In genomic region chr5:143618585-143618984, GRCm38 (mm10) we compare ENCODE assay signal across 14 mouse cellular contexts. TPM values are rescaled to one million over a fixed set of nuclear protein-coding genes. Genes with fewer than 3 reads are reported as not detected.
DNase-seq lines count a peak whose midpoint lies in the region; ATAC-seq and TF ChIP-seq lines count a peak whose summit lies in the region.
"Had no signal": no experiment of that assay in that cellular context is flagged by ENCODE, and none has a peak within 500 bp of the region (broad histone marks: within the 10 kb centered on the region; RNA-seq: fewer than 3 reads in every experiment).

No protein-coding gene starts in this region.

- TF ChIP-seq CTCF in intestine, postnatal 0 days (IDR thresholded peaks at IDR 0.05; ENCODE audit: low read depth), result no peak

- H3K27ac ChIP-seq in heart, embryonic 10.5 days, result peak overlapping the region; percentile 70; the same call in 1 of the 2 replicates
- peak overlapping the region; percentile 32; the same call in 1 of the 2 replicates for H3K27ac ChIP-seq in intestine, embryonic 15.5 days
- no peak overlapping the region for H3K27ac ChIP-seq in intestine, postnatal 0 days (ENCODE audit: low read depth, low read length)
- H3K27ac ChIP-seq in embryonic facial prominence, embryonic 14.5 days (replicated peaks; ENCODE audit: low read depth, low read length), result peak overlapping the region; percentile 42; the same call in 1 of the 2 replicates
- 0 out of 2 replicates have a peak overlapping the region, but pooled peaks have one; percentile 49 for H3K27ac ChIP-seq in liver, embryonic 13.5 days
- H3K27ac ChIP-seq in forebrain, embryonic 12.5 days, result no peak overlapping the region
- H3K27ac ChIP-seq: hindbrain, embryonic 14.5 days; macrophage; midbrain, embryonic 12.5 days had no signal

- 56% methylated on average over 7 of the region's 7 CpGs for WGBS in heart, embryonic 10.5 days
- 32% methylated on average over 7 of the region's 7 CpGs for WGBS in intestine, embryonic 15.5 days
- WGBS in intestine, postnatal 0 days, result 28% methylated on average over 7 of the region's 7 CpGs
- 52% methylated on average over 7 of the region's 7 CpGs for WGBS in embryonic facial prominence, embryonic 14.5 days
- 24% methylated on average over 7 of the region's 7 CpGs for WGBS in liver, embryonic 13.5 days (ENCODE audit: insufficient replicate concordance)
- 70% methylated on average over 7 of the region's 7 CpGs for WGBS in forebrain, embryonic 12.5 days

- H3K4me2 ChIP-seq in intestine, embryonic 15.5 days (replicated peaks), result no peak overlapping the region
- H3K4me2 ChIP-seq in intestine, postnatal 0 days (replicated peaks; ENCODE audit: low read depth), result no peak overlapping the region
- no peak overlapping the region for H3K4me2 ChIP-seq in embryonic facial prominence, embryonic 14.5 days (ENCODE audit: low read depth, low read length)
- H3K4me2 ChIP-seq in liver, embryonic 13.5 days, result peak overlapping the region; percentile 13
- no peak overlapping the region for H3K4me2 ChIP-seq in forebrain, embryonic 12.5 days
- H3K4me2 ChIP-seq: hindbrain, embryonic 14.5 days; midbrain, embryonic 12.5 days; neural tube, embryonic 13.5 days had no signal

- no peaks in the 10 kb centered on the region for H3K27me3 ChIP-seq in heart, embryonic 10.5 days (ENCODE audit: insufficient read depth, poor library complexity, severe bottlenecking)
- H3K27me3 ChIP-seq in intestine, embryonic 15.5 days (replicated peaks), result no peaks in the 10 kb centered on the region
- H3K27me3 ChIP-seq in intestine, postnatal 0 days (replicated peaks; ENCODE audit: control insufficient read depth, insufficient read depth, low read length), result no peaks in the 10 kb centered on the region
- H3K27me3 ChIP-seq in embryonic facial prominence, embryonic 14.5 days (replicated peaks; ENCODE audit: control insufficient read depth, insufficient read depth, low read length), result no peaks in the 10 kb centered on the region
- H3K27me3 ChIP-seq in liver, embryonic 13.5 days, result no peaks in the 10 kb centered on the region
- H3K27me3 ChIP-seq in forebrain, embryonic 12.5 days, result no peaks in the 10 kb centered on the region
- H3K27me3 ChIP-seq: midbrain, embryonic 12.5 days; neural tube, embryonic 13.5 days had no signal

- H3K4me3 ChIP-seq in heart, embryonic 10.5 days, result no peak overlapping the region
- H3K4me3 ChIP-seq in intestine, embryonic 15.5 days (replicated peaks), result no peak overlapping the region
- H3K4me3 ChIP-seq in intestine, postnatal 0 days (ENCODE audit: low read depth, low read length), result no peak overlapping the region
- H3K4me3 ChIP-seq in embryonic facial prominence, embryonic 14.5 days (ENCODE audit: low read depth, low read length), result no peak overlapping the region
- no peak overlapping the region for H3K4me3 ChIP-seq in liver, embryonic 13.5 days (replicated peaks)
- no peak overlapping the region for H3K4me3 ChIP-seq in forebrain, embryonic 12.5 days (replicated peaks)
- H3K4me3 ChIP-seq: midbrain, embryonic 12.5 days; neural tube, embryonic 13.5 days had no signal

- H3K9me3 ChIP-seq in heart, embryonic 10.5 days, result no peaks in the 10 kb centered on the region
- no peaks in the 10 kb centered on the region for H3K9me3 ChIP-seq in intestine, embryonic 15.5 days
- H3K9me3 ChIP-seq in intestine, postnatal 0 days (ENCODE audit: control insufficient read depth), result no peaks in the 10 kb centered on the region
- H3K9me3 ChIP-seq in embryonic facial prominence, embryonic 14.5 days (ENCODE audit: control insufficient read depth, low read length), result no peaks in the 10 kb centered on the region
- H3K9me3 ChIP-seq in liver, embryonic 13.5 days (replicated peaks), result no peaks in the 10 kb centered on the region
- no peaks in the 10 kb centered on the region for H3K9me3 ChIP-seq in forebrain, embryonic 12.5 days
- H3K9me3 ChIP-seq: midbrain, embryonic 12.5 days; neural tube, embryonic 13.5 days had no signal

- intact Hi-C loops in heart, postnatal 10 days (cut with DNase I), result no loop called here

- no peak for ATAC-seq in intestine, embryonic 15.5 days
- no peak for ATAC-seq in intestine, postnatal 0 days
- no peak for ATAC-seq in embryonic facial prominence, embryonic 14.5 days (ENCODE audit: low read depth)
- no peak for ATAC-seq in liver, embryonic 13.5 days (ENCODE audit: low read depth)
- ATAC-seq in forebrain, embryonic 12.5 days (ENCODE audit: low FRiP score), result no peak

- peaks cover 40% of the 10 kb centered on the region for H3K4me1 ChIP-seq in heart, embryonic 10.5 days
- peaks cover 18% of the 10 kb centered on the region for H3K4me1 ChIP-seq in intestine, embryonic 15.5 days (replicated peaks)
- H3K4me1 ChIP-seq in intestine, postnatal 0 days (replicated peaks; ENCODE audit: control insufficient read depth, insufficient read depth, low read length), result peaks cover 8% of the 10 kb centered on the region
- H3K4me1 ChIP-seq in embryonic facial prominence, embryonic 14.5 days (ENCODE audit: control insufficient read depth, insufficient read depth, low read length), result peaks cover 22% of the 10 kb centered on the region
- H3K4me1 ChIP-seq in liver, embryonic 13.5 days (replicated peaks), result peaks cover 43% of the 10 kb centered on the region
- H3K4me1 ChIP-seq in forebrain, embryonic 12.5 days, result peaks cover 21% of the 10 kb centered on the region

- no peak overlapping the region for H3K9ac ChIP-seq in intestine, embryonic 15.5 days
- H3K9ac ChIP-seq in intestine, postnatal 0 days (ENCODE audit: low read depth, low read length), result no peak overlapping the region
- no peak overlapping the region for H3K9ac ChIP-seq in embryonic facial prominence, embryonic 14.5 days (ENCODE audit: low read depth, low read length)
- peak overlapping the region; percentile 22; the same call in 1 of the 2 replicates for H3K9ac ChIP-seq in liver, embryonic 13.5 days
- H3K9ac ChIP-seq in forebrain, embryonic 12.5 days, result no peak overlapping the region
- H3K9ac ChIP-seq: hindbrain, embryonic 14.5 days; midbrain, embryonic 12.5 days; neural tube, embryonic 13.5 days had no signal

- DNase-seq in heart, embryonic 10.5 days (ENCODE audit: low spot score), result no peak
- DNase-seq in heart, postnatal 10 days, result no peak
- no peak for DNase-seq in embryonic facial prominence, embryonic 14.5 days (ENCODE audit: low spot score)
- no peak for DNase-seq in liver, embryonic 13.5 days
- DNase-seq in right cerebral cortex, postnatal 25 days, result no peak
- DNase-seq: cerebellum, adult 11 months; thymus, postnatal 14 days had no signal

- no peaks in the 10 kb centered on the region for H3K36me3 ChIP-seq in heart, embryonic 10.5 days
- H3K36me3 ChIP-seq in intestine, embryonic 15.5 days, result no peaks in the 10 kb centered on the region
- no peaks in the 10 kb centered on the region for H3K36me3 ChIP-seq in intestine, postnatal 0 days (ENCODE audit: control insufficient read depth, insufficient read depth)
- H3K36me3 ChIP-seq in embryonic facial prominence, embryonic 14.5 days (ENCODE audit: control insufficient read depth, insufficient read depth, low read length), result no peaks in the 10 kb centered on the region
- H3K36me3 ChIP-seq in liver, embryonic 13.5 days, result no peaks in the 10 kb centered on the region
- H3K36me3 ChIP-seq in forebrain, embryonic 12.5 days (replicated peaks), result no peaks in the 10 kb centered on the region
- H3K36me3 ChIP-seq: midbrain, embryonic 12.5 days; neural tube, embryonic 13.5 days had no signal

RNA-seq across cellular contexts. Expression of gene Cyth3, which starts 3.7 kb away (rescaled TPM):
- 30.9 and 33.1 TPM in 2 replicates for polyA plus RNA-seq in heart, embryonic 10.5 days (2016; fragmentation: Nextera tagmentation; extraction: Ambion mirVana)
- 100 to 1,000 TPM in 1 of 2 experiments, 10 to 100 TPM in 1; 87.2 to 125 TPM for total RNA-seq in heart, postnatal 10 days (2021)
- polyA plus RNA-seq in intestine, embryonic 15.5 days (2015; fragmentation: Nextera tagmentation; extraction: Ambion mirVana), result 43.7 and 44.3 TPM in 2 replicates
- polyA plus RNA-seq in intestine, postnatal 0 days (2015; fragmentation: Nextera tagmentation; extraction: Ambion mirVana), result 21.1 and 22.6 TPM in 2 replicates
- 52.0 and 61.2 TPM in 2 replicates for polyA plus RNA-seq in embryonic facial prominence, embryonic 14.5 days (2014; fragmentation: Nextera tagmentation; extraction: Ambion mirVana)
- polyA plus RNA-seq in liver, embryonic 13.5 days (2015; fragmentation: Nextera tagmentation; extraction: Ambion mirVana), result 35.0 and 42.2 TPM in 2 replicates
- polyA plus RNA-seq in forebrain, embryonic 12.5 days (2016; fragmentation: Nextera tagmentation; extraction: Ambion mirVana), result 25.7 and 27.8 TPM in 2 replicates

Comparison
In these comparisons a context has a peak if more than half of its experiments do, and no peak if none do; other contexts are left out.
1. H3K27ac ChIP-seq: peak in heart, embryonic 10.5 days (single experiment), intestine, embryonic 15.5 days (single experiment), embryonic facial prominence, embryonic 14.5 days (single experiment) and liver, embryonic 13.5 days (single experiment); none in intestine, postnatal 0 days (single experiment) and forebrain, embryonic 12.5 days (single experiment).